Mouse (Mus musculus) heart, adult 2 months (tissue): ENCODE measurements at regions not wholly inside any gene's neighbourhood (a gene's known extent, or its start where the extent isn't known, plus 50 kb on each side); places are given as distances from the start of the nearest gene placed in this dataset.

Source experiments
- DNase-seq, 2 experiments: peaks; one replicate each; pipeline ENCODE4 v3.0.0; 2021
- H3K27ac ChIP-seq: fragments of 200-600 bp; 2 replicates; pipeline ENCODE4 v1.8.1; 2022
- H3K27me3 ChIP-seq: fragments of 200-500 bp; 2 replicates; pipeline ENCODE4 v1.6.1; 2012; ENCODE audit warnings: mild to moderate bottlenecking, low read length, inconsistent platforms, mixed read lengths; ENCODE audit not compliant: control insufficient read depth, insufficient read depth
- H3K36me3 ChIP-seq: fragments of 200-500 bp; 2 replicates; pipeline ENCODE4 v1.6.1; 2012; ENCODE audit warnings: low read length, inconsistent platforms; ENCODE audit not compliant: control insufficient read depth, insufficient read depth
- H3K4me1 ChIP-seq: fragments of 200-500 bp; 2 replicates; pipeline ENCODE4 v1.6.1; 2011; ENCODE audit warnings: low read length; ENCODE audit not compliant: control insufficient read depth, insufficient read depth
- H3K4me3 ChIP-seq: fragments of 200-600 bp; 2 replicates; pipeline ENCODE4 v1.8.1; 2022
- H3K79me2 ChIP-seq: fragments of 200-500 bp; replicated peaks from 2 replicates; pipeline ENCODE4 v1.6.1; 2012; ENCODE audit warnings: mild to moderate bottlenecking, inconsistent platforms, low read length, moderate library complexity, mixed read lengths; ENCODE audit not compliant: control insufficient read depth, insufficient read depth
- H3K9ac ChIP-seq: fragments of 200-500 bp; 2 replicates; pipeline ENCODE4 v1.6.1; 2012; ENCODE audit warnings: low read depth, mild to moderate bottlenecking, control low read depth, inconsistent platforms, low read length, mixed read lengths
- CTCF ChIP-seq: fragments of 200-600 bp; IDR thresholded peaks from 2 replicates; pipeline ENCODE4 v1.8.1; 2022; ENCODE audit warnings: antibody characterized with exemption, mild to moderate bottlenecking, moderate library complexity
- EP300 ChIP-seq: fragments of 200-500 bp; IDR thresholded peaks from 2 replicates; pipeline ENCODE4 v1.6.1; 2011; ENCODE audit warnings: low read depth, low read length, control low read depth; ENCODE audit not compliant: insufficient read depth
- POLR2A ChIP-seq: fragments of 200-500 bp; IDR thresholded peaks from 2 replicates; pipeline ENCODE4 v1.6.1; 2011; ENCODE audit warnings: mild to moderate bottlenecking, low read depth, low read length, control low read depth; ENCODE audit not compliant: insufficient read depth
- whole genome bisulfite sequencing: fragments of 180-500 bp; shearing (Covaris S2); methylation state at CpG from one replicate; pipeline ENCODE4 v1.1.7; 2018; 5-methylcytosine and 5-hydroxymethylcytosine counted together
- intact Hi-C: fragments of 180-260 bp; cut with DNase I; formaldehyde crosslinking; loops from one replicate; pipeline ENCODE4 v1.15.1; 2025

DNA sequence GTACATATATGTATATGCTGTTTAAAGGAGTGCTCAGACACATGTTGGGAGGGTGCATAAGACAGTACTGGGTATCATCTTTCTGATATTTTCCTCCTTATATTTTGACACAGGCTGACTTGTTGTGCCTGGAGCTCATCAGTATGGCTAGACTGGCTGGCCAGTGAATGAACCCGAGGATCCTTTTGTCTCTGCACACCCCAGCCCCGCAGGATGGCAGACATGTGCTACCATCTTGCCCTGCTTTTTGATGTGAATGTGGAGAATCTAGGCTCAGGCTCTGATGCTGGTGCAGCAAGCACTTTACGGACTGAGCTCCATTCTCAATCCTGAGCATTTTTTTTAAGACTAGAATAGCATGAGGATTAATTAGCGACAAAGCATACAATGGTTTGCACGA, 332.4 kb upstream of the Sox9 start:
- TF ChIP-seq POLR2A = no peak
- TF ChIP-seq EP300 = no peak
- no peak for TF ChIP-seq CTCF
- WGBS = 68% methylated on average over 5 of the region's 5 CpGs
- H3K27ac ChIP-seq = no peak overlapping the region
- H3K36me3 ChIP-seq = no peaks in the 10 kb centered on the region
- no peak overlapping the region for H3K9ac ChIP-seq
- H3K79me2 ChIP-seq = no peaks in the 10 kb centered on the region
- H3K4me1 ChIP-seq = no peaks in the 10 kb centered on the region
- intact Hi-C loops = no loop called here
- no peak overlapping the region for H3K4me3 ChIP-seq
- H3K27me3 ChIP-seq = no peaks in the 10 kb centered on the region
- no peak for DNase-seq

GRCm38 (mm10) chr11:112450227-112450626, 331.8 kb upstream of the Sox9 start:
- no peak for DNase-seq
- H3K4me1 ChIP-seq = no peaks in the 10 kb centered on the region
- intact Hi-C loops = no loop called here
- no peak for TF ChIP-seq POLR2A
- TF ChIP-seq CTCF = no peak
- no peak for TF ChIP-seq EP300
- no peaks in the 10 kb centered on the region for H3K27me3 ChIP-seq
- H3K4me3 ChIP-seq = no peak overlapping the region
- H3K9ac ChIP-seq = no peak overlapping the region
- no peaks in the 10 kb centered on the region for H3K79me2 ChIP-seq
- 53% methylated on average over 6 of the region's 6 CpGs for WGBS
- no peaks in the 10 kb centered on the region for H3K36me3 ChIP-seq
- H3K27ac ChIP-seq = no peak overlapping the region

GRCm38 (mm10) chr11:112458075-112458474, 323.9 kb upstream of the Sox9 start:
- intact Hi-C loops = no loop called here
- WGBS = 79% methylated on average over 2 of the region's 2 CpGs
- Histone ChIP-seq H3K27ac (no peak overlapping the region), H3K36me3 (no peaks in the 10 kb centered on the region), H3K79me2 (no peaks in the 10 kb centered on the region), H3K4me3 (no peak overlapping the region), H3K27me3 (no peaks in the 10 kb centered on the region), H3K9ac (no peak overlapping the region), H3K4me1 (no peaks in the 10 kb centered on the region)
- no peak for DNase-seq
- TF ChIP-seq POLR2A (no peak), EP300 (no peak), CTCF (no peak)

DNA sequence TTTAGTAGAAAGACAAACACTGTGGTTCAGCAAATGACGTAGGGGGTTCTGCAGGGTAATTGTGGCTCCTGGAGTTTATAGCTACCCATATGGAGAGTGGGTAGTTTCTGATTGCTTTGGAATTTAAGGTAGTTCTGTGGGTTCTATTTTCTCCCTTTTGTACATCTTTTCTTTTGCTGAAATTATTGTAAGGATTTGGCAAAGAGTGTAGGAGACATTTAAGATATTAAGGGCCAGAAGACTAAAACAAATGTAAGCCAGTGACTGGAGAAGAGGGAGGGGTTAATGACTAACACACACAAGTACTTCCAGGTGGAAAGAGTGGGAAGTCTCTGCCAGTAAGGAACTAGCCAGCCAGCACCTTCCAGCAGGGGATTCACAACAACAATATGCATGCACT, 318.9 kb upstream of the Sox9 start:
- Histone ChIP-seq H3K4me1 (no peaks in the 10 kb centered on the region), H3K4me3 (no peak overlapping the region), H3K36me3 (no peaks in the 10 kb centered on the region), H3K27ac (no peak overlapping the region), H3K9ac (no peak overlapping the region), H3K79me2 (no peaks in the 10 kb centered on the region), H3K27me3 (no peaks in the 10 kb centered on the region)
- TF ChIP-seq CTCF (no peak), POLR2A (no peak)
- WGBS = 89% methylated on average over 1 of the region's 1 CpGs
- no peak for DNase-seq
- intact Hi-C loops = no loop called here

- Histone ChIP-seq H3K27me3 (no peaks in the 10 kb centered on the region), H3K9ac (no peak overlapping the region), H3K4me3 (no peak overlapping the region), H3K4me1 (no peaks in the 10 kb centered on the region), H3K79me2 (no peaks in the 10 kb centered on the region), H3K27ac (no peak overlapping the region), H3K36me3 (no peaks in the 10 kb centered on the region)
- intact Hi-C loops = no loop called here
- TF ChIP-seq EP300 (no peak), CTCF (no peak), POLR2A (no peak)
- 68% methylated on average over 4 of the region's 4 CpGs for WGBS
- DNase-seq = no peak
These were observed 317.6 kb upstream of the Sox9 start for GRCm38 (mm10) chr11:112464386-112464785.

DNA sequence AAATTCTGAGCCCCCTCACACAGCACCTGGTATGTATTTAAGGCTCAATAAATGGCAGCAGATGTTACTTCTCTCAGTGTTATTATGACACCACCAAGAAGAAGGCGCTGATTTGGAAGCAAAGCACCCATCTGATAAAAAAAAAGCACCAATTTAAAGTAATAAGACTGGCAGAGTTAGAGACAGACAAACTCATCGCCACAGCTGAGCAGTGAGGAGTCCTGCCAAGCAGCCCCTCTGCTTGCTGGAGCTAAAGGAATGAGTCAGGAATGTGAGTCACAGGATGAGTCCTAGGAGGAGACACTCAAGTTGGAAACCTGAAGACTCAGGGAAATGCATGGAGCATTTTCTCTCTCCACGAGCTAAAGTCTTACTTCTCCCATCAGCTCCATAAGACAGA, 311.7 kb upstream of the Sox9 start:
- DNase-seq = no peak
- no peak for TF ChIP-seq CTCF
- no peak for TF ChIP-seq POLR2A
- TF ChIP-seq EP300 = no peak
- H3K9ac ChIP-seq = no peak overlapping the region
- H3K36me3 ChIP-seq = no peaks in the 10 kb centered on the region
- no peak overlapping the region for H3K27ac ChIP-seq
- no peaks in the 10 kb centered on the region for H3K79me2 ChIP-seq
- 59% methylated on average over 3 of the region's 3 CpGs for WGBS
- no peaks in the 10 kb centered on the region for H3K4me1 ChIP-seq
- H3K27me3 ChIP-seq = no peaks in the 10 kb centered on the region
- H3K4me3 ChIP-seq = no peak overlapping the region
- intact Hi-C loops = no loop called here

DNA sequence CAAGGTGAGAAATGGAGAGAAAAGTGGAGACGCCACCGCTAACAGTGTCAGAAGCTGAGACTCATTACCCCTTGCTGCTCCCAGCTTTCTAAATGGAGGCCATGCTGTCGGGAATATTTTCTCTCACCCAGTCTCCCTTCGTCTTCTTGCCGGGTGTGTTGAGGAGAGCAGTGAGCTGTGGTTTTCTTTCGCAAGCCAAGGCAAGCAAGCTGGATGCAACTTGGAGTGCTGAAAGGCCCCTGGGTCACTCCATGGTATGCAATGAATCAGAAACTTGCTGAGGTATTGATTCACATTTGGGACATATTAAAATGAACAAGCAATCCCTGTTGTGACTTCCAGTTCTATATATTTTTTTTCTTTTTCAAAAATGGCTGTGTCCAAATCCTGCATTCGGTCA, 308.8 kb upstream of the Sox9 start:
- H3K9ac ChIP-seq = no peak overlapping the region
- no peak for TF ChIP-seq EP300
- no peak for TF ChIP-seq POLR2A
- no peak for TF ChIP-seq CTCF
- H3K4me3 ChIP-seq = no peak overlapping the region
- no peaks in the 10 kb centered on the region for H3K79me2 ChIP-seq
- intact Hi-C loops = no loop called here
- H3K27ac ChIP-seq = no peak overlapping the region
- H3K27me3 ChIP-seq = no peaks in the 10 kb centered on the region
- DNase-seq = no peak
- no peaks in the 10 kb centered on the region for H3K36me3 ChIP-seq
- 77% methylated on average over 7 of the region's 7 CpGs for WGBS
- no peaks in the 10 kb centered on the region for H3K4me1 ChIP-seq
